Comparison of ENCODE assay signal across 24 mouse cellular contexts in genomic region chr2:73857352-73857751, GRCm38 (mm10). TPM values are rescaled to one million over a fixed set of nuclear protein-coding genes. Genes with fewer than 3 reads are reported as not detected.
DNase-seq lines count a peak whose midpoint lies in the region; ATAC-seq and TF ChIP-seq lines count a peak whose summit lies in the region.
"Had no signal": no experiment of that assay in that cellular context is flagged by ENCODE, and none has a peak within 500 bp of the region (broad histone marks: within the 10 kb centered on the region; RNA-seq: fewer than 3 reads in every experiment).

No protein-coding gene starts in this region.

- H3K9me3 ChIP-seq in MEL (replicated peaks; ENCODE audit: insufficient read depth, low read length), result no peaks in the 10 kb centered on the region
- H3K9me3 ChIP-seq: G1E had no signal

- H3K27me3 ChIP-seq in MEL (ENCODE audit: control insufficient read depth in 1 of 2, insufficient read depth in 2 of 2, low read length in 2 of 2), result no peaks in the 10 kb centered on the region
- H3K27me3 ChIP-seq in heart, adult 2 months (ENCODE audit: control insufficient read depth, insufficient read depth, low read length), result no peaks in the 10 kb centered on the region
- H3K27me3 ChIP-seq: CH12.LX, Patski had no signal

- DNase-seq in 416B (ENCODE audit: low read depth) (peak; percentile 22), MEL (ENCODE audit: low read depth, low spot score) (peak; percentile 50)
- DNase-seq in heart, adult 2 months, result no peak
- no peak for DNase-seq in embryo, embryonic 10.5 days (ENCODE audit: low spot score)
- no peak for DNase-seq in B cell, adult 2 months
- no peak for DNase-seq in thymus, adult 18-20 months
- DNase-seq: adrenal gland, adult 2 months; adrenal gland, adult 8-10 months; adrenal gland, postnatal 10 days; adrenal gland, postnatal 14 days; adrenal gland, postnatal 25 days; adrenal gland, postnatal 36 days; cerebellum, adult 11 months; cerebellum, adult 11-12 months; cerebellum, adult 18-20 months; cerebellum, adult 2 months; cerebellum, adult 8-10 months had no signal

- peak overlapping the region; percentile 36; the same call in 1 of the 2 replicates for H3K9ac ChIP-seq in MEL (ENCODE audit: control insufficient read depth, low read depth, low read length, poor library complexity, severe bottlenecking)
- no peak overlapping the region for H3K9ac ChIP-seq in heart, adult 2 months (ENCODE audit: low read depth, low read length)

- peak overlapping the region; percentile 62 for H3K27ac ChIP-seq in MEL (ENCODE audit: control insufficient read depth, low read depth, low read length)
- no peak overlapping the region for H3K27ac ChIP-seq in heart, adult 2 months

- peak; percentile 50 for ATAC-seq in megakaryocyte progenitor cell, adult 5-6 weeks (replicated peaks; ENCODE audit: poor library complexity)
- 0 out of 2 replicates have a peak, but pooled peaks have one; percentile 32 for ATAC-seq in megakaryocyte-erythroid progenitor cell, adult 5-6 weeks (replicated peaks; ENCODE audit: low FRiP score, low TSS enrichment, poor library complexity, severe bottlenecking)
- ATAC-seq: activated CD4-positive, CD25-positive, alpha-beta regulatory T cell, adult 4 months; CD4-positive, CD25-positive, alpha-beta regulatory T cell, adult 4 months; Patski had no signal

- intact Hi-C loops in heart, adult 2 months (cut with DNase I), result no loop called here

- no peak for TF ChIP-seq POLR2A in MEL (IDR thresholded peaks at IDR 0.05; ENCODE audit: control insufficient read depth in 1 of 2, insufficient read depth in 1 of 2, low read depth in 1 of 2, low read length in 2 of 2, poor library complexity in 1 of 2)
- TF ChIP-seq POLR2A in heart, adult 2 months (IDR thresholded peaks at IDR 0.05; ENCODE audit: insufficient read depth, low read depth, low read length), result no peak

- no peak for TF ChIP-seq RAD21 in MEL (IDR thresholded peaks at IDR 0.05; ENCODE audit: low read depth, low read length)

- peaks cover 3 to 24% of the 10 kb centered on the region in 2 experiments; a peak in 3 of 4 replicates for H3K4me1 ChIP-seq in MEL (ENCODE audit: control insufficient read depth in 1 of 2, insufficient read depth in 2 of 2, low read length in 2 of 2)
- H3K4me1 ChIP-seq in heart, adult 2 months (ENCODE audit: control insufficient read depth, insufficient read depth, low read length), result no peaks in the 10 kb centered on the region; the same call in 1 of the 2 replicates

- H3K36me3 ChIP-seq in MEL (ENCODE audit: control insufficient read depth in 1 of 2, insufficient read depth in 2 of 2, low read length in 2 of 2), result peaks cover 5 to 33% of the 10 kb centered on the region in 2 experiments
- no peaks in the 10 kb centered on the region for H3K36me3 ChIP-seq in heart, adult 2 months (ENCODE audit: control insufficient read depth, insufficient read depth, low read length)

- TF ChIP-seq EP300 in MEL (IDR thresholded peaks at IDR 0.05; ENCODE audit: low read depth in 1 of 2, low read length in 2 of 2), result peak; percentile 57 to 86
- TF ChIP-seq EP300 in heart, adult 2 months (IDR thresholded peaks at IDR 0.05; ENCODE audit: insufficient read depth, low read depth, low read length), result no peak

- peaks cover 3% of the 10 kb centered on the region; the same call in 1 of the 2 replicates for H3K79me2 ChIP-seq in MEL (ENCODE audit: control insufficient read depth, insufficient read depth, low read length, poor library complexity)
- H3K79me2 ChIP-seq in heart, adult 2 months (replicated peaks; ENCODE audit: control insufficient read depth, insufficient read depth, low read length), result no peaks in the 10 kb centered on the region

- H3K4me3 ChIP-seq in MEL (ENCODE audit: control insufficient read depth in 1 of 2, insufficient read depth in 1 of 2, low read depth in 2 of 2, low read length in 2 of 2), result peak overlapping the region in 1 of 2 experiments; percentile 3; a peak in 1 of 4 replicates
- no peak overlapping the region for H3K4me3 ChIP-seq in heart, adult 2 months

- no peak for TF ChIP-seq CTCF in MEL (IDR thresholded peaks at IDR 0.05 in 2 of 3, conservative IDR thresholded peaks at IDR 0.05 in 1 of 3; ENCODE audit: control insufficient read depth in 1 of 3, insufficient read depth in 1 of 3, low read depth in 2 of 3, low read length in 3 of 3, poor library complexity in 1 of 3, severe bottlenecking in 1 of 3)
- TF ChIP-seq CTCF in heart, adult 2 months (IDR thresholded peaks at IDR 0.05), result no peak

TF ChIP-seq in MEL, 35 proteins besides CTCF, POLR2A, EP300 and RAD21:
- TF ChIP-seq SMC3 (IDR thresholded peaks at IDR 0.05; ENCODE audit: low read depth, low read length) (no peak), ZNF384 (IDR thresholded peaks at IDR 0.05; ENCODE audit: low read depth, low read length) (no peak), GATA1 (IDR thresholded peaks at IDR 0.05; ENCODE audit: low read depth, low read length) (peak; percentile 55; the same call in 1 of the 2 replicates), NELFE (IDR thresholded peaks at IDR 0.05; ENCODE audit: low read depth, low read length) (no peak), CHD2 (IDR thresholded peaks at IDR 0.05; ENCODE audit: low read length) (no peak), TBP (IDR thresholded peaks at IDR 0.05; ENCODE audit: low read depth, low read length) (no peak), ZKSCAN1 (IDR thresholded peaks at IDR 0.05; ENCODE audit: low read depth, low read length) (no peak), TCF12 (IDR thresholded peaks at IDR 0.05; ENCODE audit: low read depth, low read length) (peak; percentile 55), POLR2AphosphoS5 (IDR thresholded peaks at IDR 0.05; ENCODE audit: borderline replicate concordance, low read depth, low read length) (no peak), MYB (IDR thresholded peaks at IDR 0.05; ENCODE audit: low read depth, low read length) (peak; percentile 37; the same call in 1 of the 2 replicates), E2F4 (IDR thresholded peaks at IDR 0.05; ENCODE audit: borderline replicate concordance, low read depth, low read length) (no peak), SIN3A (IDR thresholded peaks at IDR 0.05; ENCODE audit: low read length) (0 out of 2 replicates have a peak, but pooled peaks have one; percentile 39), MXI1 (IDR thresholded peaks at IDR 0.05; ENCODE audit: low read depth, low read length) (no peak), MAZ (IDR thresholded peaks at IDR 0.05; ENCODE audit: low read depth, low read length) (no peak), MAX (IDR thresholded peaks at IDR 0.05; ENCODE audit: low read length) (no peak), POLR2AphosphoS2 (IDR thresholded peaks at IDR 0.05; ENCODE audit: low read length) (no peak), RCOR1 (IDR thresholded peaks at IDR 0.05; ENCODE audit: low read depth, low read length) (0 out of 2 replicates have a peak, but pooled peaks have one; percentile 16), UBTF (IDR thresholded peaks at IDR 0.05; ENCODE audit: borderline replicate concordance, insufficient read depth, low read depth, low read length) (no peak), MAFK (IDR thresholded peaks at IDR 0.05; ENCODE audit: borderline replicate concordance, low read depth, low read length) (no peak), MEF2A (IDR thresholded peaks at IDR 0.05; ENCODE audit: extremely low read depth, insufficient replicate concordance, low read depth, low read length, poor library complexity, severe bottlenecking) (no peak), MYC (IDR thresholded peaks at IDR 0.05; ENCODE audit: low read depth, low read length) (no peak)

RNA-seq across cellular contexts. Expression of gene Atf2, which starts 35.1 kb away (rescaled TPM):
- 16.8 and 18.0 TPM in 2 replicates for total RNA-seq in MEL (2012; rRNA removed)
- polyA plus RNA-seq in MEL (2012; ENCODE audit: insufficient read depth in 1 of 2, insufficient read length in 2 of 2, low read depth in 1 of 2, low replicate concordance in 2 of 2, missing spikeins in 1 of 2), result 10 to 100 TPM; 36.7 to 82.3 TPM
- total RNA-seq in megakaryocyte progenitor cell, adult 5-6 weeks (2015), result 112 and 126 TPM in 2 replicates
- total RNA-seq in megakaryocyte progenitor cell, adult 5-6 weeks (2017), result 35.8 and 51.8 TPM in 2 replicates
- total RNA-seq in megakaryocyte-erythroid progenitor cell, adult 5-6 weeks (2014; fragmentation: Nextera tagmentation), result 72.9 and 80.5 TPM in 2 replicates
- 45.8 and 46.2 TPM in 2 replicates for total RNA-seq in megakaryocyte-erythroid progenitor cell, adult 5-6 weeks (2017)
- 10 to 100 TPM; 39.9 to 46.0 TPM for total RNA-seq in heart, adult 2 months (2021)
- 10.4 and 17.6 TPM in 2 replicates for polyA plus RNA-seq in heart, adult 2 months (2012; rRNA removed)

RNA-seq across cellular contexts. Expression of gene Atp5g3, which starts 53.8 kb away (rescaled TPM):
- 503 and 520 TPM in 2 replicates for total RNA-seq in MEL (2012; rRNA removed)
- polyA plus RNA-seq in MEL (2012; ENCODE audit: insufficient read depth in 1 of 2, insufficient read length in 2 of 2, low read depth in 1 of 2, low replicate concordance in 2 of 2, missing spikeins in 1 of 2), result 100 to 1,000 TPM; 199 to 520 TPM
- 908 and 998 TPM in 2 replicates for total RNA-seq in megakaryocyte progenitor cell, adult 5-6 weeks (2015)
- 178 and 183 TPM in 2 replicates for total RNA-seq in megakaryocyte progenitor cell, adult 5-6 weeks (2017)
- total RNA-seq in megakaryocyte-erythroid progenitor cell, adult 5-6 weeks (2014; fragmentation: Nextera tagmentation), result 940 and 1,011 TPM in 2 replicates
- 182 and 210 TPM in 2 replicates for total RNA-seq in megakaryocyte-erythroid progenitor cell, adult 5-6 weeks (2017)
- total RNA-seq in heart, adult 2 months (2021), result 1,000 to 10,000 TPM; 3,018 to 3,425 TPM
- 2,742 and 4,242 TPM in 2 replicates for polyA plus RNA-seq in heart, adult 2 months (2012; rRNA removed)

Comparison
In these comparisons a context has a peak if more than half of its experiments do, and no peak if none do; other contexts are left out.
1. DNase-seq: peak in 416B (single experiment) and MEL (single experiment); none in heart, adult 2 months (0 of 2), embryo, embryonic 10.5 days (single experiment), B cell, adult 2 months (0 of 2) and thymus, adult 18-20 months (0 of 2).